Mouse (Mus musculus) brain, embryonic 14.5 days (tissue): ENCODE measurements around the gene Stx7.

Experiments
- CTCF ChIP-seq: fragments of 200-500 bp; IDR thresholded peaks from 2 replicates; pipeline ENCODE4 v1.5.1; 2012; ENCODE audit warnings: inconsistent platforms, mild to moderate bottlenecking, moderate library complexity, borderline replicate concordance; ENCODE audit not compliant: insufficient read depth, insufficient read length; ENCODE audit errors: extremely low read depth
- POLR2A ChIP-seq: fragments of 200-500 bp; IDR thresholded peaks from 2 replicates; pipeline ENCODE4 v1.6.1; 2012; ENCODE audit warnings: mild to moderate bottlenecking, inconsistent platforms, borderline replicate concordance; ENCODE audit not compliant: poor library complexity, insufficient read depth, insufficient read length, severe bottlenecking; ENCODE audit errors: extremely low read depth

GRCm38 (mm10) chr10:24210075-24210474, 61.0 kb downstream of the Stx7 start:
- no peak for TF ChIP-seq CTCF
- no peak for TF ChIP-seq POLR2A
